Mouse (Mus musculus): ENCODE measurements around the gene Arl6ip5. TPM values are rescaled to one million over a fixed set of nuclear protein-coding genes. Genes with fewer than 3 reads are reported as not detected.
"Not testable (repeated sequence)": the region's sequence is repeated elsewhere in the genome, so short reads cannot be mapped to it uniquely, and the experiment has no call there.

Gene Arl6ip5
- polyA plus RNA-seq, 1 experiment from 2014 or later, result 74.3 TPM

GRCm38 (mm10) chr6:97262229-97262628 is 51.7 kb downstream of the Arl6ip5 start:
- Histone ChIP-seq H3K36me3 (no peaks in the 10 kb centered on the region), H3K27me3 (no peaks in the 10 kb centered on the region), H3K4me1 (no peaks in the 10 kb centered on the region), H3K9me3 (replicated peaks) (no peaks in the 10 kb centered on the region), H3K4me3 (no peak overlapping the region), H3K9ac (no peak overlapping the region), H3K4me2 (replicated peaks) (no peak overlapping the region), H3K27ac (no peak overlapping the region)
- WGBS, result 71% methylated on average over 4 of the region's 4 CpGs
- ATAC-seq (ENCODE audit: low FRiP score), result no peak

GRCm38 (mm10) chr6:97263750-97264149 is 53.3 kb downstream of the Arl6ip5 start:
- H3K36me3 ChIP-seq; H3K9me3 ChIP-seq (replicated peaks); H3K4me1 ChIP-seq; H3K4me3 ChIP-seq; H3K9ac ChIP-seq; H3K4me2 ChIP-seq (replicated peaks); H3K27me3 ChIP-seq; H3K27ac ChIP-seq; ATAC-seq (ENCODE audit: low FRiP score): not testable (repeated sequence)

GRCm38 (mm10) chr6:97265240-97265639 is 54.8 kb downstream of the Arl6ip5 start:
- Histone ChIP-seq H3K4me3 (no peak overlapping the region), H3K9me3 (replicated peaks) (no peaks in the 10 kb centered on the region), H3K27me3 (no peaks in the 10 kb centered on the region), H3K27ac (no peak overlapping the region), H3K4me1 (no peaks in the 10 kb centered on the region), H3K36me3 (no peaks in the 10 kb centered on the region), H3K9ac (no peak overlapping the region), H3K4me2 (replicated peaks) (no peak overlapping the region)
- ATAC-seq (ENCODE audit: low FRiP score), result no peak
- WGBS, result 73% methylated on average over 8 of the region's 8 CpGs

GRCm38 (mm10) chr6:97265705-97266104 is 55.2 kb downstream of the Arl6ip5 start:
- WGBS, result 82% methylated on average over 3 of the region's 3 CpGs
- Histone ChIP-seq H3K9me3 (replicated peaks) (no peaks in the 10 kb centered on the region), H3K4me3 (no peak overlapping the region), H3K9ac (no peak overlapping the region), H3K4me1 (no peaks in the 10 kb centered on the region), H3K27me3 (no peaks in the 10 kb centered on the region), H3K36me3 (no peaks in the 10 kb centered on the region), H3K27ac (no peak overlapping the region), H3K4me2 (replicated peaks) (no peak overlapping the region)
- no peak for ATAC-seq (ENCODE audit: low FRiP score)

- no peaks in the 10 kb centered on the region for H3K36me3 ChIP-seq
- H3K9me3 ChIP-seq (replicated peaks), result no peaks in the 10 kb centered on the region
- H3K27ac ChIP-seq, result no peak overlapping the region
- no peak overlapping the region for H3K9ac ChIP-seq
- ATAC-seq (ENCODE audit: low FRiP score), result no peak
- 76% methylated on average over 4 of the region's 4 CpGs for WGBS
- H3K4me1 ChIP-seq, result no peaks in the 10 kb centered on the region
- H3K4me2 ChIP-seq (replicated peaks), result no peak overlapping the region
- H3K4me3 ChIP-seq, result no peak overlapping the region
- no peaks in the 10 kb centered on the region for H3K27me3 ChIP-seq
Measured at GRCm38 (mm10) chr6:97266661-97267060, 56.2 kb downstream of the Arl6ip5 start.

- Histone ChIP-seq H3K27ac (no peak overlapping the region), H3K9ac (no peak overlapping the region), H3K4me2 (replicated peaks) (no peak overlapping the region), H3K9me3 (replicated peaks) (no peaks in the 10 kb centered on the region), H3K4me1 (no peaks in the 10 kb centered on the region), H3K4me3 (no peak overlapping the region), H3K36me3 (no peaks in the 10 kb centered on the region), H3K27me3 (no peaks in the 10 kb centered on the region)
- ATAC-seq (ENCODE audit: low FRiP score), result no peak
- WGBS, result 90% methylated on average over 2 of the region's 2 CpGs
Measured at GRCm38 (mm10) chr6:97267132-97267531, 56.6 kb downstream of the Arl6ip5 start.

- H3K27me3 ChIP-seq, result no peaks in the 10 kb centered on the region
- no peaks in the 10 kb centered on the region for H3K9me3 ChIP-seq (replicated peaks)
- WGBS, result 85% methylated on average over 11 of the region's 11 CpGs
- no peak overlapping the region for H3K27ac ChIP-seq
- no peak overlapping the region for H3K4me3 ChIP-seq
- no peak overlapping the region for H3K4me2 ChIP-seq (replicated peaks)
- H3K9ac ChIP-seq, result no peak overlapping the region
- no peak for ATAC-seq (ENCODE audit: low FRiP score)
- no peaks in the 10 kb centered on the region for H3K36me3 ChIP-seq
- no peaks in the 10 kb centered on the region for H3K4me1 ChIP-seq
Measured at GRCm38 (mm10) chr6:97269596-97269995, 59.1 kb downstream of the Arl6ip5 start.

GRCm38 (mm10) chr6:97272349-97272748 is 61.9 kb downstream of the Arl6ip5 start:
- Histone ChIP-seq H3K4me3 (no peak overlapping the region), H3K4me2 (replicated peaks) (no peak overlapping the region), H3K27ac (no peak overlapping the region), H3K9me3 (replicated peaks) (no peaks in the 10 kb centered on the region), H3K27me3 (peaks cover 3% of the 10 kb centered on the region; the same call in 1 of the 2 replicates), H3K9ac (no peak overlapping the region), H3K36me3 (no peaks in the 10 kb centered on the region), H3K4me1 (peaks cover 11% of the 10 kb centered on the region; the same call in 1 of the 2 replicates)
- ATAC-seq (ENCODE audit: low FRiP score), result no peak
- 52% methylated on average over 2 of the region's 2 CpGs for WGBS

- 87% methylated on average over 16 of the region's 16 CpGs for WGBS
- Histone ChIP-seq H3K27me3 (peaks cover 3% of the 10 kb centered on the region; the same call in 1 of the 2 replicates), H3K4me3 (no peak overlapping the region), H3K9me3 (replicated peaks) (no peaks in the 10 kb centered on the region), H3K27ac (no peak overlapping the region), H3K4me2 (replicated peaks) (no peak overlapping the region), H3K9ac (no peak overlapping the region), H3K36me3 (no peaks in the 10 kb centered on the region), H3K4me1 (peaks cover 13% of the 10 kb centered on the region)
- no peak for ATAC-seq (ENCODE audit: low FRiP score)
Measured at GRCm38 (mm10) chr6:97273058-97273710, 62.7 kb downstream of the Arl6ip5 start.

- H3K4me3 ChIP-seq, result no peak overlapping the region
- no peak overlapping the region for H3K27ac ChIP-seq
- H3K27me3 ChIP-seq, result peaks cover 3% of the 10 kb centered on the region; the same call in 1 of the 2 replicates
- H3K9ac ChIP-seq, result no peak overlapping the region
- H3K4me1 ChIP-seq, result peaks cover 17% of the 10 kb centered on the region
- 82% methylated on average over 3 of the region's 3 CpGs for WGBS
- ATAC-seq (ENCODE audit: low FRiP score), result no peak
- H3K36me3 ChIP-seq, result no peaks in the 10 kb centered on the region
- H3K4me2 ChIP-seq (replicated peaks), result no peak overlapping the region
- H3K9me3 ChIP-seq (replicated peaks), result no peaks in the 10 kb centered on the region
Measured at GRCm38 (mm10) chr6:97273777-97274176, 63.3 kb downstream of the Arl6ip5 start.

- Histone ChIP-seq H3K27ac (no peak overlapping the region), H3K36me3 (no peaks in the 10 kb centered on the region), H3K9me3 (replicated peaks) (no peaks in the 10 kb centered on the region), H3K4me2 (replicated peaks) (no peak overlapping the region), H3K4me1 (peaks cover 17% of the 10 kb centered on the region), H3K4me3 (no peak overlapping the region), H3K27me3 (peaks cover 3% of the 10 kb centered on the region; the same call in 1 of the 2 replicates), H3K9ac (no peak overlapping the region)
- WGBS, result 62% methylated on average over 4 of the region's 4 CpGs
- ATAC-seq (ENCODE audit: low FRiP score), result no peak
Measured at GRCm38 (mm10) chr6:97275760-97276159, 65.3 kb downstream of the Arl6ip5 start.

- WGBS, result 26% methylated on average over 4 of the region's 4 CpGs
- no peak overlapping the region for H3K27ac ChIP-seq
- ATAC-seq (ENCODE audit: low FRiP score), result no peak
Measured at GRCm38 (mm10) chr6:97276366-97276765, 65.9 kb downstream of the Arl6ip5 start.

GRCm38 (mm10) chr6:97276890-97277497 is 66.5 kb downstream of the Arl6ip5 start:
- H3K36me3 ChIP-seq, result no peaks in the 10 kb centered on the region

More at GRCm38 (mm10) chr6:97276366-97276765, 65.9 kb downstream of the Arl6ip5 start:
- Histone ChIP-seq H3K27me3 (peaks cover 3% of the 10 kb centered on the region; the same call in 1 of the 2 replicates), H3K9ac (no peak overlapping the region), H3K4me2 (replicated peaks) (no peak overlapping the region), H3K36me3 (no peaks in the 10 kb centered on the region), H3K4me3 (no peak overlapping the region), H3K9me3 (replicated peaks) (no peaks in the 10 kb centered on the region), H3K4me1 (peaks cover 17% of the 10 kb centered on the region)

More at GRCm38 (mm10) chr6:97276890-97277497, 66.5 kb downstream of the Arl6ip5 start:
- no peak for ATAC-seq (ENCODE audit: low FRiP score)
- H3K27me3 ChIP-seq, result peaks cover 3% of the 10 kb centered on the region; the same call in 1 of the 2 replicates
- H3K4me3 ChIP-seq, result no peak overlapping the region
- no peak overlapping the region for H3K4me2 ChIP-seq (replicated peaks)
- no peaks in the 10 kb centered on the region for H3K9me3 ChIP-seq (replicated peaks)
- peaks cover 17% of the 10 kb centered on the region for H3K4me1 ChIP-seq
- WGBS, result 71% methylated on average over 5 of the region's 5 CpGs
- H3K27ac ChIP-seq, result no peak overlapping the region
- no peak overlapping the region for H3K9ac ChIP-seq
